Comparison of ENCODE assay signal across 8 mouse cellular contexts in the genomic region with DNA sequence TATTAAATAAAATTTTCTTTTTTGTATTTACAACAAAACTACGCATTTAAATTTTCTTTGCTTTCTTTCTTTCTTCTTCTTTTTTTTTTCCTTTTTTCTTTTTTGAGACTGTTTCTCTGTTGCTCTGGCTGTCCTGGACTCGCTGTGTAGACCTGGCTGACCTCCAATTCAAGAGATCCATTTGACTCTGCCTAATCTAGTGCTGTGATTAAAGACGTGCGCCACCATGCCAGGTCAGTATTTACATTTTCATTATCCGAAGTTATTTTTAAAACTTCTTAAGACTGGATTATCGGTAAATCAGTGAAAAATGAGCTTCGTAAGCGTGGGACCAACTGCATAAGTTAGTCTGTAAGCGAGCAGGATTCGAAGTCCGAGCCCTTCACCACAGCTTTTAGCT. TPM values are rescaled to one million over a fixed set of nuclear protein-coding genes. Genes with fewer than 3 reads are reported as not detected.
DNase-seq lines count a peak whose midpoint lies in the region; ATAC-seq and TF ChIP-seq lines count a peak whose summit lies in the region.

No protein-coding gene starts in this region.

- no peak for ATAC-seq in heart, embryonic 13.5 days (ENCODE audit: extremely low read depth, insufficient number of reproducible peaks, low FRiP score, low TSS enrichment)
- no peak for ATAC-seq in forebrain, embryonic 13.5 days
- no peak for ATAC-seq in liver, embryonic 12.5 days
- ATAC-seq in stomach, postnatal 0 days (ENCODE audit: low FRiP score, low TSS enrichment): no peak

- no peak for TF ChIP-seq CTCF in MEL (IDR thresholded peaks at IDR 0.05 in 2 of 3, conservative IDR thresholded peaks at IDR 0.05 in 1 of 3; ENCODE audit: control insufficient read depth in 1 of 3, insufficient read depth in 1 of 3, low read depth in 2 of 3, low read length in 3 of 3, poor library complexity in 1 of 3, severe bottlenecking in 1 of 3)
- TF ChIP-seq CTCF in stomach, postnatal 0 days (IDR thresholded peaks at IDR 0.05; ENCODE audit: low read depth): no peak

- H3K4me2 ChIP-seq in heart, embryonic 13.5 days: peak overlapping the region; percentile 85
- peak overlapping the region; percentile 73 for H3K4me2 ChIP-seq in forebrain, embryonic 13.5 days
- peak overlapping the region; percentile 82 for H3K4me2 ChIP-seq in liver, embryonic 12.5 days
- H3K4me2 ChIP-seq in stomach, postnatal 0 days (replicated peaks; ENCODE audit: low read depth): peak overlapping the region; percentile 74

- H3K9me3 ChIP-seq in heart, embryonic 13.5 days: no peaks in the 10 kb centered on the region
- H3K9me3 ChIP-seq in MEL (replicated peaks; ENCODE audit: insufficient read depth, low read length): no peaks in the 10 kb centered on the region
- H3K9me3 ChIP-seq in forebrain, embryonic 13.5 days (replicated peaks): no peaks in the 10 kb centered on the region
- H3K9me3 ChIP-seq in liver, embryonic 12.5 days (replicated peaks): no peaks in the 10 kb centered on the region
- H3K9me3 ChIP-seq in stomach, postnatal 0 days (ENCODE audit: control insufficient read depth, low read length): no peaks in the 10 kb centered on the region

- H3K79me2 ChIP-seq in MEL (ENCODE audit: control insufficient read depth, insufficient read depth, low read length, poor library complexity): peaks cover 67% of the 10 kb centered on the region

- no peak for TF ChIP-seq POLR2A in MEL (IDR thresholded peaks at IDR 0.05; ENCODE audit: control insufficient read depth in 1 of 2, insufficient read depth in 1 of 2, low read depth in 1 of 2, low read length in 2 of 2, poor library complexity in 1 of 2)

- H3K4me3 ChIP-seq in heart, embryonic 13.5 days: peak overlapping the region; percentile 79
- H3K4me3 ChIP-seq in MEL (ENCODE audit: control insufficient read depth in 1 of 2, insufficient read depth in 1 of 2, low read depth in 2 of 2, low read length in 2 of 2): peak overlapping the region; percentile 92 to 99
- H3K4me3 ChIP-seq in forebrain, embryonic 13.5 days: peak overlapping the region; percentile 66
- peak overlapping the region; percentile 87 for H3K4me3 ChIP-seq in liver, embryonic 12.5 days
- peak overlapping the region; percentile 83 for H3K4me3 ChIP-seq in stomach, postnatal 0 days (ENCODE audit: low read depth, low read length)

- peak overlapping the region; percentile 92 for H3K9ac ChIP-seq in heart, embryonic 13.5 days
- H3K9ac ChIP-seq in MEL (ENCODE audit: control insufficient read depth, low read depth, low read length, poor library complexity, severe bottlenecking): peak overlapping the region; percentile 92
- peak overlapping the region; percentile 86 for H3K9ac ChIP-seq in forebrain, embryonic 13.5 days
- H3K9ac ChIP-seq in liver, embryonic 12.5 days: peak overlapping the region; percentile 91
- peak overlapping the region; percentile 95 for H3K9ac ChIP-seq in stomach, postnatal 0 days (ENCODE audit: low read length)

- H3K4me1 ChIP-seq in heart, embryonic 13.5 days: peaks cover 34% of the 10 kb centered on the region
- peaks cover 2 to 6% of the 10 kb centered on the region in 2 experiments for H3K4me1 ChIP-seq in MEL (ENCODE audit: control insufficient read depth in 1 of 2, insufficient read depth in 2 of 2, low read length in 2 of 2)
- H3K4me1 ChIP-seq in forebrain, embryonic 13.5 days: peaks cover 32% of the 10 kb centered on the region
- H3K4me1 ChIP-seq in liver, embryonic 12.5 days: peaks cover 44% of the 10 kb centered on the region
- H3K4me1 ChIP-seq in stomach, postnatal 0 days (replicated peaks; ENCODE audit: control insufficient read depth, insufficient read depth): no peaks in the 10 kb centered on the region; the same call in 1 of the 2 replicates

- TF ChIP-seq EP300 in MEL (IDR thresholded peaks at IDR 0.05; ENCODE audit: low read depth in 1 of 2, low read length in 2 of 2): no peak
- no peak for TF ChIP-seq EP300 in stomach, postnatal 0 days (optimal IDR thresholded peaks at IDR 0.05)

- no peaks in the 10 kb centered on the region for H3K27me3 ChIP-seq in heart, embryonic 13.5 days (replicated peaks)
- H3K27me3 ChIP-seq in MEL (ENCODE audit: control insufficient read depth in 1 of 2, insufficient read depth in 2 of 2, low read length in 2 of 2): no peaks in the 10 kb centered on the region
- H3K27me3 ChIP-seq in forebrain, embryonic 13.5 days: no peaks in the 10 kb centered on the region
- no peaks in the 10 kb centered on the region for H3K27me3 ChIP-seq in liver, embryonic 12.5 days (replicated peaks)
- no peaks in the 10 kb centered on the region for H3K27me3 ChIP-seq in stomach, postnatal 0 days (ENCODE audit: control insufficient read depth, insufficient read depth, low read length)

- H3K36me3 ChIP-seq in heart, embryonic 13.5 days: peaks cover 6% of the 10 kb centered on the region
- peaks cover 4 to 20% of the 10 kb centered on the region in 2 experiments for H3K36me3 ChIP-seq in MEL (ENCODE audit: control insufficient read depth in 1 of 2, insufficient read depth in 2 of 2, low read length in 2 of 2)
- no peaks in the 10 kb centered on the region for H3K36me3 ChIP-seq in forebrain, embryonic 13.5 days (ENCODE audit: poor library complexity, severe bottlenecking)
- H3K36me3 ChIP-seq in liver, embryonic 12.5 days: peaks cover 5% of the 10 kb centered on the region
- no peaks in the 10 kb centered on the region for H3K36me3 ChIP-seq in stomach, postnatal 0 days (ENCODE audit: control insufficient read depth, insufficient read depth, low read length)

- no peak for DNase-seq in heart, postnatal 4 days
- no peak for DNase-seq in MEL (ENCODE audit: low read depth, low spot score)
- no peak for DNase-seq in stomach, postnatal 0 days (ENCODE audit: low spot score)
- no peak for DNase-seq in layer of hippocampus, postnatal 36 days
- no peak for DNase-seq in gastrocnemius, postnatal 36 days

- H3K27ac ChIP-seq in heart, embryonic 13.5 days (replicated peaks): peak overlapping the region; percentile 92
- H3K27ac ChIP-seq in MEL (ENCODE audit: control insufficient read depth, low read depth, low read length): peak overlapping the region; percentile 71
- peak overlapping the region; percentile 73 for H3K27ac ChIP-seq in forebrain, embryonic 13.5 days
- H3K27ac ChIP-seq in liver, embryonic 12.5 days: peak overlapping the region; percentile 92
- H3K27ac ChIP-seq in stomach, postnatal 0 days (replicated peaks): peak overlapping the region; percentile 94

- intact Hi-C loops in gastrocnemius, postnatal 36 days (cut with DNase I): loop anchor here (2.0 to 10.0 kb wide), 2 partner anchors 89 to 501 kb away; a partner anchor contains a TSS

- no peak for TF ChIP-seq RAD21 in MEL (IDR thresholded peaks at IDR 0.05; ENCODE audit: low read depth, low read length)

- 2% methylated on average over 11 of the region's 11 CpGs for WGBS in heart, embryonic 13.5 days
- 5% methylated on average over 11 of the region's 11 CpGs for WGBS in forebrain, embryonic 13.5 days
- WGBS in liver, embryonic 12.5 days (ENCODE audit: insufficient replicate concordance): 2% methylated on average over 11 of the region's 11 CpGs
- WGBS in stomach, postnatal 0 days: 2% methylated on average over 11 of the region's 11 CpGs

TF ChIP-seq in MEL, 35 proteins besides CTCF, POLR2A, EP300 and RAD21:
- TF ChIP-seq MYC (IDR thresholded peaks at IDR 0.05; ENCODE audit: low read depth, low read length): peak; percentile 23; the same call in 1 of the 2 replicates
- TF ChIP-seq HCFC1 (IDR thresholded peaks at IDR 0.05; ENCODE audit: low read depth, low read length): no peak

RNA-seq across cellular contexts. Expression of a gene that starts 0.6 kb away (rescaled TPM):
- 161 and 164 TPM in 2 replicates for polyA plus RNA-seq in heart, embryonic 13.5 days (2015; fragmentation: Nextera tagmentation; extraction: Ambion mirVana)
- 10 to 100 TPM; 88.7 to 91.7 TPM for total RNA-seq in heart, postnatal 4 days (2021)
- total RNA-seq in MEL (2012; rRNA removed): 112 and 114 TPM in 2 replicates
- 100 to 1,000 TPM; 215 to 486 TPM for polyA plus RNA-seq in MEL (2012; ENCODE audit: insufficient read depth in 1 of 2, insufficient read length in 2 of 2, low read depth in 1 of 2, low replicate concordance in 2 of 2, missing spikeins in 1 of 2)
- polyA plus RNA-seq in forebrain, embryonic 13.5 days (2015; fragmentation: Nextera tagmentation; extraction: Ambion mirVana): 333 and 352 TPM in 2 replicates
- 173 and 185 TPM in 2 replicates for polyA plus RNA-seq in liver, embryonic 12.5 days (2016; fragmentation: Nextera tagmentation; extraction: Ambion mirVana)
- 123 and 146 TPM in 2 replicates for polyA plus RNA-seq in stomach, postnatal 0 days (2015; fragmentation: Nextera tagmentation; extraction: Ambion mirVana)
- 100 to 1,000 TPM; 160 to 196 TPM for total RNA-seq in layer of hippocampus, postnatal 36 days (2021)
- 10 to 100 TPM; 35.2 to 44.2 TPM for total RNA-seq in gastrocnemius, postnatal 36 days (2021)

RNA-seq across cellular contexts. Expression of a gene that starts 0.6 kb away (rescaled TPM):
- polyA plus RNA-seq in heart, embryonic 13.5 days (2015; fragmentation: Nextera tagmentation; extraction: Ambion mirVana): 43.7 and 44.8 TPM in 2 replicates
- 10 to 100 TPM; 28.3 to 29.7 TPM for total RNA-seq in heart, postnatal 4 days (2021)
- 42.6 and 48.9 TPM in 2 replicates for total RNA-seq in MEL (2012; rRNA removed)
- 10 to 100 TPM in 1 of 2 experiments, not detected in 1; 70.0 TPM for polyA plus RNA-seq in MEL (2012; ENCODE audit: insufficient read depth in 1 of 2, insufficient read length in 2 of 2, low read depth in 1 of 2, low replicate concordance in 2 of 2, missing spikeins in 1 of 2)
- 65.8 and 75.4 TPM in 2 replicates for polyA plus RNA-seq in forebrain, embryonic 13.5 days (2015; fragmentation: Nextera tagmentation; extraction: Ambion mirVana)
- 39.1 and 41.4 TPM in 2 replicates for polyA plus RNA-seq in liver, embryonic 12.5 days (2016; fragmentation: Nextera tagmentation; extraction: Ambion mirVana)
- 24.0 TPM in 2 replicates for polyA plus RNA-seq in stomach, postnatal 0 days (2015; fragmentation: Nextera tagmentation; extraction: Ambion mirVana)
- total RNA-seq in layer of hippocampus, postnatal 36 days (2021): 10 to 100 TPM; 25.1 to 29.8 TPM
- 1 to 10 TPM; 7.1 to 9.5 TPM for total RNA-seq in gastrocnemius, postnatal 36 days (2021)
